Mouse (Mus musculus) testis, postnatal 14 days (tissue): ENCODE data around the gene Setdb1.

Experiments
- DNase-seq: peaks from one replicate; pipeline ENCODE4 v3.0.0; 2021; ENCODE audit warnings: low spot score

Setdb1 gene

DNA sequence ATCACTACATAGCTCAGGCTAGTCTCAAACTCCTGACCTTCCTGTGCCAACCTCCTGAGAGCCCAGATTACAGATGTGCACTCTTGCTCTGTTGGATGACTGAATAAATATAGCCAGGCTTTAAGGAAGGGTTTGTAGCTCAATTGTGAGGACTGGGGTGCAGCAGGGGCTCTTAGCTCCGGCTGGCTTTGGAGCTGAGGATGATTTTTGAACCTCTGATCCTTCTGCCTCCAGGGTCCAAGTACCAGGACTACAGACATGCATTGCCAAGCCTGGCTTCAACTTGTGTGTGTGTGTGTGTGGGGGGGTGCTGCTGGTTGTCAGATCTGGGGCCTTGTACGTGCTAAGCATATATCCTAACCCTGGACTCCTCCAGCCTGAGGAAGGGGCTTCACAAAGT is 64.1 kb downstream of the Setdb1 start:
- DNase-seq: no peak

DNA sequence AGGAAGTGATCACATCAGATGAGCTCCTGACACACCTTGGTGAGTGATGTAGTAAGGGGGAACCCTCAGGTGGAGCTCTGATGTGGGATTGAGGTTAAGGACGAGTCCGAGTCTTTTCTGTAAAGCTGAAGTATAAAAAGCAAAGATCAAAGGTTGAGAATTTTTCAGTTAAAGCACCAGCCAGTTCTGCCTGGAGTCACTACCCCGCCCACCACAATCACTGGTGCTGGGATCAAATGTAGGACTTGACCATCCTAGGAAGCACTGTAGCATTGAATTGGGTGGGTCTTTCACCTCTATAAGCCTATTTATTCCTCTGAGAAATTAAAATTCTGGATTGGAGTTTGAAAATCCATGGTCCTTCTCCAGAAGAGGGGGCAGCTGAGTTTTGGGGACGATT is 66.0 kb downstream of the Setdb1 start:
- DNase-seq: no peak

DNA sequence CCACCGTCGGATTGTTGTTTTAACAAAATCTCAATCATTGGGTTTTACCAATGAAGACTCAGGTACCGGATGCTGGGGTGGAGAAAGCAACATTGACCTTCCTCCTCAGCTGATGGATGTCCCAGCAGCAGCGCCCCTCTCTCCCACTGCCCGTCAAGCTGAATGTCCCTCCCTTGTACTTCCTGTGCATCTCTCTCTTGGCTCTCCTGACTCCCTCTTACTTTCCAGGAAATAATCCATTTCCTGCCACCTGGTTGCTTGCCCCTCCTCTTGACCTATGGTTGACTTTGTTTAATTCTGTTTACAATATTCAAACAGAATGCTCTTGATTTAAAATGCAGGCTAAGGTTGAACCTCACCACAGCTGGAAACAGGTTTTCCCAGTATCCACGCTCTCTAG is 66.8 kb downstream of the Setdb1 start:
- DNase-seq: no peak

DNA sequence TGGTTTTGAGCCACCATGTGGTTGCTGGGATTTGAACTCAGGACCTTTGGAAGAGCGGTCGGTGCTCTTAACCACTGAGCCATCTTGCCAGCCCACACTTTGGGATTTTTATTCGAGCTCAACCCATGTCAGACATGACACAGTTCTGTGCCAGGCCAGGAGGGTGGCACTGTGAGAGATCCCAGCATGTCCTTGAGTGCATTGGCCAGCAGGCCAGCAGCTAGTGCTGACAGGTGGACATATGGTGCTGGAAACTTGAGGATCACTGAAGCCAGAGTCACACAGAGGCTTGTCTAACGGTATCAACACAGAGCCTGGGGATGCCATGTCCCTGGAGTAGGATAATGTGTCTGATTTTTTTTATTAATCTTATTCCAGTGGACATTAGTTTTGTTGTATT is 67.6 kb downstream of the Setdb1 start:
- no peak for DNase-seq

DNA sequence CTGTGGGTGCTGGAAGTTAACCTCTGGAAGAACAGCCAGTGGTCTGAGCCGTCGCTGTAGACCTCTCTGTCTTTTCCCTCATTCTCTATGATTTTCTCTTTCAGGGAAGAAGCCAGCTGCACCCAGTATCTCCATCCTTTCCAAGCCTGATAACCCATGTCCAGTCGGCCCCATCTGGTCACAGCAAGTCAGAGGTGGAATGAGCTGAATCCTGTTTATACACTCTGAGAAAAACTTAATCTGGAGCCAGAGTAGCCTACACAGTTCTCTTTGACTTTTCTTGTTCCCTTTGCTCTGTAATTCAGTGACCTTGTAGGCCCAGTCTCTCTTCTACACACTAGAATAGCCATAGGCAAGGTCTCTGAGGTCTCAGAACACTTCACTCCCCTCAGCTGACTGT is 69.5 kb downstream of the Setdb1 start:
- no peak for DNase-seq

DNA sequence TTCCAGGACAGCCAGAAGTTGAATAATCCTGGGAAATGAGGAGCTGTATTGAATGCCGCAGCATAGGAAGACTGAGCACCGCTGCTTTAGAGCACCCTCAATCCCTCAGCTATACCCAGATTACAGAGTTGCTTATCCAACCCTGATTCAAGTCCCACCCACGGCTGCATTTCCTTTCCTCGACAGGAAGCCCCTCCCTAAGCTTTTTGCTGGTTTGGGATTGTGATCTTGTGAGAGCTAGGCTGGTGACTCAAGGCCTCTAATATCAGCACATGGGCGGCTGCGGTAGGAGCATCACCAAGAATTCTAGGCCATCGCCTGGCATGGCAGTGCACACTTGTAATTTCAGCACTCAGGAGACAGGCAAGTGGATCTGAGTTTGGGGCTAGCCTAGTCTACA is 70.5 kb downstream of the Setdb1 start:
- DNase-seq: no peak

DNA sequence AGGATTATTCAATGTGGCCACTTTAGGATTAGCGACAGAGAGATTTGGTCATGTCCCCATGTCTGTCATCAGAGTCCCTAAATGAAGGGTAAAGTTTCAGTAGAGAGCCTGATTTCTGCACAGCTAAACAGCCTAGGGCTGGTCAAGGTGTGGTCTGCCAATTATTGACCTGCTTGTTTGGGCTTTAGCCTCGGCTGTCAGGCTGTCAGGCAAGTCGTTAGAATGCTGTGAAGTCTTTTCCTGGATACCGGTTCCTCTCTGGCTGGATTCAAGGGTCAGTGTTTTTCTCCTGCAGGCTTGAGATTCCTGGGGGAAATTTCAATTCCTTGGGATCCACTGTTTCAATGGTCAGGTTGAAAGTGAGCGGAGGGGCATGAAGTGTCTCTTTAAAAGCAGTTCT is 71.0 kb downstream of the Setdb1 start:
- no peak for DNase-seq

DNA sequence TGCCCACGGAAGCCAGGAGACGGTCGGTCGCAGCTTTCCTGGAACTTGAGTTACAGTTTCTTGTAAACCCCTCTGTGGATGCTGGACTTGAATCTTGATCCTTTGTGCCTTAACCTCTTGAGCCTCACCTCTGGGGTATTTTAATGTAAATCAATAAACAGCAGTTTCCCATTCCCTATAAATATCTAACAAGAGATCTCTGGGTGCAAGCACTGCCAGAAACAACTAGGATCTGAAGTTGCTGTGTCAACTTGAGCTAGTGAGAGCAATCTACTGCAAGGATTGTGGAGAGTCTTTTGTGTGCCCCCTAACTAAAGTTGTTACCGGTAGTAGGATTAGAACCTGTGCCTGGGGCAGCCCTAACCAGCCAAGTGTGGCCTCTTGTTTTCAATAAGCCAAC is 71.6 kb downstream of the Setdb1 start:
- no peak for DNase-seq

DNA sequence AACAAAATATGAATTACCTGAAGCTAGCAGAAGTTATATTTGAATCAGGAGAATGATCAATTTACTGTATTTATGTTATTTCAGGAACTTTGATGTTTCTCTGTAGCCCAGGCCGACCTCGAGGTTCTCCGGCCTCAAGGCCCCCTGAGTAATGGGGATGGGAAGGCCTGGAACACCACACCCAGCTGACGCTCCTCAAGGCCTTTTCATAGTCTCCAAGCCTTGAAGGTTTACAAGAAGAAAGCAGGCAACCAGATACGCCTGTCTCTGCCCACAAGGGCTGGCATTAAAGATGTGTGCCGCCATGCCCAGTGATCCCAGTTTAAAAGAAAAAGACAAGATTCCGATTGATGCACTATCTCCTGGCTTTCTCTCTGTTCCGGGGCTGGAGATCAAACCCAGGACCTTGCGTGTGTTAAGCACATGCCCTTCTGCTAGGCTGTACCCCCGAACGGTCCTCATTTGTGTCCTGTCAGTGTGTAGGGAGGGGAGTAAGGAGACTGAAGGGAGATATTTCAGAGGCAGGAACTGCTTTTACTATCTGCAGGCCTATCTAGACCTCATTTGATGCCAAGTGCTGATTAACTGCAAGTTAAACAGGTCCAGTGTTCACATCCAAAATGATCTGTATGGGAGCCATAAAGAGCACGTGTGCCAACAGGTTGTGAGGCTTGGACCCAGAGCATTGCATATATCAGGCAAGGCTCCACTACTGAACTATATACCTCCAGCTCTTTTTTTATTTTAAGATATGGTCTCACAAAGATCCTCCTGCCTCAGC is 72.3 kb downstream of the Setdb1 start:
- no peak for DNase-seq

DNA sequence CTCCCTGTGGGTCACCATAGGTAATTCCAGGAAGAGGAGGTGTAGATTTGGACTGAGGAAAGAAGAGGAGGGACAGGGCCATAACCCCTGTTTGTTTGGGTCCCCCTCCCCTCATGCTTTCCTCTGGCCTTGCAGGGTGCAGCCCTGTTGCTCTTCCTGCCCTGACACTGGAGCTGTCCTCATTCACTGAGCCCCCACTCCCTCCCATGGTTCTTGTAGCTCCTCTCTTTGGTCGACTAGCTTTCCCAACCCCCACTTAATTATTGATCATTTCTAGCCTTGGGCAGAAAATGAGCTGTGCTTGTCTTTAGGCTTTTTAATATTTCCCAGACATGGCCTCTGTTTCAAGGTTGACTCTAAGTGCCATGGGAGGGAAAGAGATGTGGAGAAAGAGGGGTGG is 72.9 kb downstream of the Setdb1 start:
- no peak for DNase-seq

DNA sequence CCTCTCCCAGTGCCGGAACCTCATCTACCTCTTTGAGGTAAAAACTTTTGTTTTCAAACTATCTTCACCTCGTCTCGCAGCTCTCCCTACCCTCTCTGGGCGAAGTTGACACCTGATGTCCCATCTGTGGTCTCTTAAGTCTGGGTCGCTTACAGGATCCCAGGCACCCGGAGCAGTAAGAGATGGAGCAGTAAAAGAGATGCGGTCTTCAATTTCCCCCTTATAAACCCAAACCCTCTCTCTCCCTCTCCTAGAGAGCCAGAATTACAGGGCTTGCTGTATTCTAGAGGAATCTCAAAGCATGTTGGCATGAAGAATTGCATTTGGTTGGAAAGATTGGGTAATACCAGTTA is 73.4 kb downstream of the Setdb1 start:
- DNase-seq: no peak

DNA sequence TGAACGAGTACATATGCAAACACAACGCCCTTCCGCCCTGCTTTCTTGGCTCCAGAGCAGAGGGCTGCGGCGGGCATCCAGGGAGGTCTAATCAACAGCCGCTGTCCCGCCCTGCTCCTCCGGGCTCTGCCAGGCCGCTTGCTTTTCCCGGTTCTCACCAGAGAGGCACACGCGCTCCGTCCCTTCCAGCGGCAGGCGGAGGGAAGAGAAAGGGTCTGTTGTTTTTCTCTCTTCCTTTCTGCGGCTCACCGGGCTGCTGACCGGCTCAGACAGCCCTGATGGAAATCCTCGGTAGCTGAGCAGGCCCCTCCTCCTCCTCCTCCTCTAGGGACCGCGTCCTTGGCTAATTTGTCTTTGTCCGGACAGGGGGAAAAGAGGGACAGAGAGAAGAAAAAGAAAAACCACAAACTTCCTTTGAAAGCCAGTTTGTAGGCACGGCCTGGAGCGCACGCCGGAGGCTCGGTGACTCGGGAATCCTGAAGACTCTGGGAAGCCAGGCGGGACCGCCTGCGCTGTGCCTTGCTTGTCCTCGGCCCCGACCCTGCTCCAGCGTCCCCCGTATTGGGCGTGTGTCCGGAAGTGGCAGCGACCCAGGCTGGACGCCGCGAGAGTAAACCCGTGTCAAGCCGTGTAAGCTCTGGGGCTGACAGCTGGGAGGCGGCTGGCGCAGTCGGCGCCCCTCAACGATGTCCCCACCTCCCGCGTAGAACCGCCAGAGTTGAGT is 74.0 kb downstream of the Setdb1 start:
- DNase-seq: peak; percentile 77

DNA sequence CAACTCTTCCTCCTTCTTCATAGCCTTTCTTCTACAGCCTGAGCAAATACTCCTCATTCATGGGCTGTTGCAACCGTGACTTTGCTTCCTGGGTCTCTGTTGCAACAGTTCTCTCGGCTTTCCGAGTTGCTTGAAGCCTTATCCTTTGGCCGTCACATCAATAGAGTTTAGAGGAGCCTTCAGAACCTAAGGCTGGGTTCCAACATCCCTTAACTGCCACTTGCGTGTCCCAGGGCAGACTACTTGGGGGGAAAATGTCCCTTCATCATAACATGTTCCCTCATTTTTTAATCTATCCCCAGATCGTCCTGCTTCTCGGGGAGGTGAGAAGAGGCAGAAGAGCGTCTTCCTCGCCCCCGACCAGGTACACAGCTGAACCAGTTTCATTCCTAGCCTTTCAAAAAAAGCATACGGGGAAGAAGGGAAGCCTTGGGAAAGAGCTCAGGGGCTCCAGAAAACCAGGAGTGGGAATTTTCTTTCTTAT is 74.6 kb downstream of the Setdb1 start:
- DNase-seq: no peak

DNA sequence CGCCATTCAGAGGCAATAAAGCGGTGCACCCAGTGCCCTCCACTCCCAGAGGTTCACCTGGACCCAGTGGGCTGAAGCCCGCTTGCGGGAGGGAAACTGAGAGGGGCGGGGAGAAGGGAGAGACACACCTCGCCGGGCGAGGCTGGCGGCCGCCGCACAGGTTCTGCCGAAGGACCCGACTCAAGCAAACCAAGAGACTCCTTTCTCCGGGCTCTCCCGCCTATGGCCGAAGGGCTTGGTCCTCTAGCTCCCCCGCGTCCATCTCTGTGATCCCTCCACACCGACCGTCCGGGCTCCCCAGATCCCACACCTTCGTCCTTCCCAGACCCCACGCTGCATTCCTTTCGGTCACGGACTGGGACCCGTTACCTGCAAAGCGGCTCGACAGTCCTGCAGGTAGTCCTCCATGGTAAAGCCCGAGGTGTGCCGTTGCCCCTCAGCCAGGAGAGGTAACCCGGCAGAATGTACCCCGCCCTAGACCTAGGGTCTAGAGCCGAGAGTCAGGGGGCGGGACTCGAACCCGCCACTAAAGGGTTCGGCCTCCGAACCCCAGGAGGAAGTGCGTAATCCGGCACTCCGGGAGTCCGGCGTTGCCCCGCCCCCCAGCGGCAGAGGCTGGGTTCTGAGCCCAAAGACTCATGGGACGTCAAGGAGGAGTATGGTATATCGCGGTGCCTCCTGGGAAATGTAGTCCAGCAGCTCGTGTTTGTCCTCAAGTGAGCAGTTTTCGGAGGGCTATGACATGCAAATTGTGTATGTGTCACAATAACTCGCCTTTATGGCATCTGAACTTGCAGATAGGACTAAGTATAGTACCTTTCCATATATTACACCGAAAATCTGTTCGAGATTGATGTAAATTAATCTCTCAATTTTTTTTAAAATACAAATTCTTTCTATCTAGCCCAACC is 75.5 kb downstream of the Setdb1 start, which contains the start of the genes Mindy1 and Prune1:
Gene Mindy1 (plus strand): TSS at position 130 of the 911 bp plus-strand sequence.
Gene Prune1 (minus strand): TSS at position 861 of the 911 bp plus-strand sequence.
- peak; percentile 99 for DNase-seq

DNA sequence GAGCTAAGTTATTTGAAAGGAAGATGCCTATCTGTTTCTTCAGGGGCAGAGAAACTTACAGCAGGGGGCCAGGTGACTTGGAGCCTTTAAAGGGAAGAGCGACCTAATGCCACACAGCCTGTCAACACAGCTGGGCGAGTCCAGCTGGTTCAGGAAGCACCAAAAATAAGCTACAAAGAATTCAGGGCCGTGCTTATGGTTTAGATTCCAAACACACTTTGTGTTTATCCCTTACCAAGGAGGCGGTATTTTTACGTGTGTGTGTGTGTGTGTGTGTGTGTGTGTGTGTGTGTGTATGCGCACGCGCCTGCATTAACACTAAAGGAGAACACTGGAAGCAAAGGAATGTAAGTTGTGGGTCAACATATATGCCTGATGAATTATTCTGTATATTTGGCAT is 76.3 kb downstream of the Setdb1 start:
- DNase-seq: no peak

DNA sequence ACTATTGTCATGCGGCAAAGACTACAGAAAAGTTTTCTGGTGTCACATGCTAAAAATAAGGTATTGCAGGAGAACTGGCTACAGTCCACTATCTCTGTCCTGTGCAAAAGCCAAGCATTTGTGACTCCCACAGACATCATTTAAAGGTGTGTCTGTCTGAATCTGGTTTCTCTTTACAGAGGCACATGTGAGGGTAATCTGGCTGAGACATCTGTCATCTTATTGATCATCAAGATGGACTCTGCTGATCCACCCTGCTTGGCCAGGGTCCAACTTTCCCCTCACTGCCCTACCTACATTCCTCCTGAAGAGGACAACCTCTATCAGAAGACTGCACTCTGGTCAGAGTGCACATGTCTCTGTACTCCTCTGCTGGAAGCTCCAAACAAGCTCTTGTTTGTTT is 79.9 kb downstream of the Setdb1 start:
- DNase-seq: no peak

DNA sequence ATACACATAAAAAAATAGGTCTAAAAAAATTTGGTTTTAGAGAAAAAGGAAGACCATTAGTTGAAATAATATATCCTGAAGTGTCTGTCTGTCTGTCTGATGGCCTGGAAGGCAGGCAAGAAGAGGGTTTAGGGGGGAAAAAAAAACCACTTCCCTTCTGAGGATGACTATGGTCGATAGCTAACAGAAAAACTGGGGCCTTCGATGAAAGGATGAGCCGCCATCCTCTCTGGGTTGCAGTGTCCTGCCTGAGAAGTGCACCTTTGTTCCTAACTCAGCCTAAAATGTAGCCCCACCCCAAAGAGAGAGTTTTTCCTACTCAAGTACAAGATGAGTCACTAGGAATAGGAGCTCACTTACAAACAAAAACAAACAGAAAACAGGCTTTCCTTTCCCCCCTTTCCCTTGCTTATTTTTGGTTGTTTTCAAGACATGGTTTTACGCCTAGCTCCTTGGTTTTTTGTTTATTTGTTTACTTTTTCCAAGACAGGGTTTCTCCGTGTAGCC is 80.5 kb downstream of the Setdb1 start:
- no peak for DNase-seq

DNA sequence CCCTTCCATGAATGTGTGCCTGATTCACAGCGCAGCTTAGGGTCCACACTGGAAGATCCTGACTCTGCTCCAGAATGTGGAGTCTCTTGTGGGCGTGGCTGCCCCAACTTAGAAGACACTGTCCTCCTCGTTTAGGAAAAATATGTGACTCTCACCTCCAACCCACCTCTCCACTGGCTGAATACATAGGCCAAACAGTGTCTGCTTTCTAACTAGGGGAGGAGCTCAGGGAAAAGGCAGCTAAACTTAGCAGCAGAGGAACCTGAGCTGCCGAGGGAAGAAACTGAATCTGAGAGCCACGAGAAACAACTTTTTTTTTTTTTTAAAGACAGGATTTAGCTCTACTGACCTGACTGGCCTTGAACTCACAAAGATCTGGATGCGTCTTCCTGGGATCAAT is 81.8 kb downstream of the Setdb1 start:
- no peak for DNase-seq

DNA sequence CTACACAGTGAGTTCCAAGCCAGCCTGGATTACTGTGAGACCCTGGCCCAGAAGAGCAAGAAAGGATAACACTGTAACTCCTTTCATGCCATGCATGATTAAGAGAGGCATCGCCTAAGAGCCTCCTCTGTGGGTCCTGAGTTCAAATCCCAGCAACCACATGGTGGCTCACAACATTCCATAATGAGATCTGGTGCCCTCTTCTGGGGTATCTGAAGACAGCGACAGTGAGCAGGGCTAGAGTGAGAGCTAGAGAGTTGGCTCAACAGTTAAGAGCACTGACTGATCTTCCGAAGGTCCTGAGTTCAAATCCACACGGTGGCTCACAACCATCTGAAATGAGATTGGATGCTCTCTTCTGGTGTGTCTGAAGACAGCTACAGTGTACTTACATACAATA is 82.5 kb downstream of the Setdb1 start:
- DNase-seq: no peak
